Mouse (Mus musculus) telencephalon, adult 2 months (tissue): ENCODE measurements at regions not wholly inside any gene's neighbourhood (a gene's known extent, or its start where the extent isn't known, plus 50 kb on each side); places are given as distances from the start of the nearest gene placed in this dataset.
A peak's percentile ranks its signal among the peaks of the same experiment; 100 is the strongest.

Experiments
- DNase-seq: peaks from one replicate; pipeline ENCODE4 v3.0.0-alpha.2; 2011; ENCODE audit warnings: low read depth, low spot score

DNA sequence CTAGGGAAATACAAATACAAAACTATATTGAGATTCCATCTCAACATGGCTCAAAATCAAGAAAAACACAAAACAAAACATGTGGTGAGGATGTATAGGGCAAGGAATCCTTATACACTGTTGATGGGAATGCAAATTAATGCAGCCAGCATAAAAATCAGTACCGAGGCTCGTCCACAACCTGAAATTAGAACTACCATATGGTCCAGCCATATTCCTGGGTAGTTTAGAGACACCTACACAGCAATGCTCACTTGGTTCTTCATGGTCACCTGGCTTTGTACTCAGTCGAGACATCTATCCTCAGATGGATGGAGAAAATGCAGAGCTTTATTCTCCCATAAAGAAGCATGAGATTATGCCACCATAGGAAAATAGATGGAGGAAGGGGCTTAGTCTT lies 340.0 kb downstream of the Phkb start:
- no peak for DNase-seq

DNA sequence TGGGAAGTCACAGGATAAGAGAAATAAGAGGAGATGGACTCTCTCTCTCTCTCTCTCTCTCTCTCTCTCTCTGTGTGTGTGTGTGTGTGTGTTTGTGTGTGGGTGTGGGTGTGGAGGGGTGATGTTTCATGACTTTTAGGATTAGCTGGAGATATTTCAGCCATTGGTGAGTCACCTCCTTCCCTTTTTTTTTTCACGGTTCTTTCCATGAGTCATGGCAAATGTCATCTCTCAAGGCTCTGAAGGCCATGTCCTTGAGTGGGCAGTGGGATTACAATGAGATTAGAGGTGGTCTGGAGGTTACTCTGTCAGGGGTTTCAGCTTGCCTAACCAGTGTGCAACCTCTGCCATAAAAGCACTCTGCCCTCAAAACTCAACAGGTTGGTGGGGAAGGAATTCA lies 329.3 kb downstream of the Phkb start:
- DNase-seq = no peak

DNA sequence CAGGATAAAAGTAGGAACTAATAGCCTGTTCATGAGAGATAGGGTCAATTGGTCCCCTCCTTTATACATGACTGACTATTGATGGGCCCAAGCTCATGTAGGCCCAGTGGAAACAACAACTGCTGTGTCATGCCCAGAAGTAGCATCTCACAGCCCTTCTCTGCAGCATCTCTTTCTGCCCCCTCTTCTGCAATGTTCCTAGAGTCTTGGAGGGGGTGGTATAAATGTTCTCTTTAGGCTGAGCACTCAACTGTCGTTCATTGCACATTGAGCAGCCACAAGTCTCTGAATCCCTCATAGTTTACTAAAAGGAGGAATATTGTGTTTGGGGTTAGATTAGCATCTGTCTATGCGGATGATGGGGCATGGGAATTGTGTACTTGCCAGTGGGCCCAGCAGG lies 324.1 kb downstream of the Phkb start:
- DNase-seq = no peak

DNA sequence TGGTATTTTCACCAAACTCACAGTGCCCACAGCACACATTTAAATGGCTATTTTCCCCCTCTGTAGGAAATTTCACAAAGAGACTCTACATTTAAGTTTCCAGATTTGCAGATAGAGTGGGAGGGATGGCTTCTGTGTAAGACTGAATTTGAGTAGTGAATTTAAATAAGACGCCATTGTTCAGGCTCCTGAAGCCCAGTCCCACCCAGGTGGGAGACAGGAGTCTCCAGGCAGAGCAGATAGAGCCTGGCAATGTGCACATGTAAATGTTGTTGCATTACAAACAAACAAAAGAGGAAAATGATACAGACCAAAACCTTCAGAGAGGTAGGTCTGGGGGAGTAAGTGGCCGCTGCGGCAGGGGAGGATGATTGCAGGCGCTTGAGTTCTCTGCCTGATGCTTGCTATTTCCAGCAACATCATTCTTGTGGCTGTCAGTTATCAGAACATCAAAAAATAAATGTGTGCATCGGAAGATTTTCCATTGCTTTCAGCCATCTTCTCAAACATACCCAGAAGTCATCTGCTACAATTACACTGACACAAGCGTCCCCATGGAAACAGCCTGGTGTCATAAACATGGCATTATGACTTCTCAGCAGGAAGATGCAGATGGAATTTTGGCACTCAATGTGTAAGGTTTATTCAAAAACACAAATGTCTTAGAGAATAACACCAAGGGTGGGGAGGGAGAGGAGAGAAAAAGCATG lies 318.5 kb downstream of the Phkb start:
- peak; percentile 80 for DNase-seq

DNA sequence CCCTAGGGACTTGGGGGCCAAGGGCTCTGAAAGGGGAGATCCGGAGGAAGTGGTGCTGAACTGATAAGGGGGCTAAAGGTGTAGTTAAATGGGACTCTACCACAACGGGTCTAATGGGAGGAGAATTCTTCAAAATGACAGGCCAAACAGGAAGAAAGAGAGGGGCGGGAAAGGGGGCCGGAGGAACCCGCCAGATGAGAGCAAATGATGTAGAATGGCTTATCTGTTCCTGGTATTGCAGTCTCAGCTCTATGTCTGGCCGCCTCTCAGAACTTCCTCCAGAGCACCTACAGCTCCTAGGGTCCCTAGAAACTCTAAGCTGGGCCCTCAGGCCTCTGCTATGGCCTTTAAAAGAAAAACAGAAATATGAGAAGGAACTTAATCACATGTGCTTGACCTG lies 306.8 kb downstream of the Phkb start:
- DNase-seq = no peak

DNA sequence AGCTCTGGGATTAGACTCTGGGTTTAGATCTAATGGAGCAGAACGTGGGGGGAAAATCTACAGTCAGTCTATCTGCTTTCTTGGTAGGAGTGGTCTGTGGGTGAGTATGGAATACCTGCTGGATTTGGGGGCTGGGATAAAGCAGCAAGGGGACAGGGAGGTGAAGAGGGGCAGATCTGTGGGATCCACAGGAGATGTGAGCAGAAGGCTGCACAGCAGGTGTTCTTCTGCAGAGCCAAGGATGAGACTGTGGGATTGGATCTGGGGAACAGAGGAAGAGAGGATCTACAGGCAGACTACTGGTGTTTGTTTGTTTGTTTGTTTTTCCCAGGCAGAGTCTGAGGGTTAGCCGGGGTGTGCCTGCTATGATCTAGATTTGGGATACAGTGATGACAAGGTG lies 284.5 kb downstream of the Phkb start:
- no peak for DNase-seq

DNA sequence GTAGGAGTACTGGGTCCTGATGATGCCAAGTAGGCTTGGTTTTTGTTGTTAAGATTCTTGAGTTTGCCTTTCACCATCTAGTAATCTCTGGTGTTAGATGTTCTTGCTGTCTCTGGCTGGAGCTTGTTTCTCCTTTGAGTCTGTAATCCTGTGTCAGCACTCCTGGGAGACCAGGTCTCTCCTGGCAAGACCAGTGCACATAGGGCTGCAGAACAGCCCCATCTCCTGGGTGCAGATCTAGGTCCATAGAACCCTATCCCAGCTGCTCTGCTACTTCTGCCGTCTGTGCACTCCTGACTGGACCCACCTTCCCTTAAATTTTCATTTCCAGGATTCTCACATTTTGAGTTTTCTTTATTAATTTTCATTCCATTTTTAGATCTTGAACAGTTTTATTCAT lies 283.9 kb downstream of the Phkb start:
- no peak for DNase-seq
